Mouse (Mus musculus): ENCODE data around the gene Zfp825. TPM values are rescaled to one million over a fixed set of nuclear protein-coding genes. Genes with fewer than 3 reads are reported as not detected.
"Not testable (repeated sequence)": the region's sequence is repeated elsewhere in the genome, so short reads cannot be mapped to it uniquely, and the experiment has no call there.

Gene Zfp825
- polyA plus RNA-seq, 1 experiment from 2014 or later, result 18.3 TPM

GRCm38 (mm10) chr13:74522141-74522480, 28.3 kb upstream of the Zfp825 start:
- H3K36me3 ChIP-seq (ENCODE audit: control insufficient read depth, insufficient read depth, low read length); H3K4me1 ChIP-seq (replicated peaks; ENCODE audit: control insufficient read depth, insufficient read depth, low read length); ATAC-seq (replicated peaks; ENCODE audit: low FRiP score); H3K9me3 ChIP-seq (ENCODE audit: control insufficient read depth, low read length); DNase-seq (ENCODE audit: low spot score); H3K27me3 ChIP-seq (replicated peaks; ENCODE audit: control insufficient read depth, insufficient read depth, low read length): not testable (repeated sequence)
- Histone ChIP-seq H3K4me2 (peak overlapping the region; percentile 63), H3K27ac (ENCODE audit: low read depth, low read length) (0 out of 2 replicates have a peak overlapping the region, but pooled peaks have one; percentile 72), H3K4me3 (ENCODE audit: low read depth, low read length) (peak overlapping the region; percentile 56), H3K9ac (ENCODE audit: low read depth, low read length) (peak overlapping the region; percentile 46)
- WGBS, result 0% methylated on average over 3 of the region's 3 CpGs

GRCm38 (mm10) chr13:74507981-74508380, 14.2 kb upstream of the Zfp825 start:
- not testable (repeated sequence) for H3K27me3 ChIP-seq (replicated peaks; ENCODE audit: control insufficient read depth, insufficient read depth, low read length); DNase-seq (ENCODE audit: low spot score); H3K4me1 ChIP-seq (replicated peaks; ENCODE audit: control insufficient read depth, insufficient read depth, low read length); H3K9me3 ChIP-seq (ENCODE audit: control insufficient read depth, low read length); H3K27ac ChIP-seq (ENCODE audit: low read depth, low read length); H3K36me3 ChIP-seq (ENCODE audit: control insufficient read depth, insufficient read depth, low read length); H3K9ac ChIP-seq (ENCODE audit: low read depth, low read length); ATAC-seq (replicated peaks; ENCODE audit: low FRiP score); H3K4me2 ChIP-seq; H3K4me3 ChIP-seq (ENCODE audit: low read depth, low read length)
- WGBS, result 82% methylated on average over 6 of the region's 6 CpGs

GRCm38 (mm10) chr13:74502851-74503250, 9.1 kb upstream of the Zfp825 start:
- H3K27ac ChIP-seq (ENCODE audit: low read depth, low read length); H3K9me3 ChIP-seq (ENCODE audit: control insufficient read depth, low read length); DNase-seq (ENCODE audit: low spot score); ATAC-seq (replicated peaks; ENCODE audit: low FRiP score); H3K9ac ChIP-seq (ENCODE audit: low read depth, low read length); H3K4me2 ChIP-seq; H3K36me3 ChIP-seq (ENCODE audit: control insufficient read depth, insufficient read depth, low read length); H3K27me3 ChIP-seq (replicated peaks; ENCODE audit: control insufficient read depth, insufficient read depth, low read length); H3K4me1 ChIP-seq (replicated peaks; ENCODE audit: control insufficient read depth, insufficient read depth, low read length); H3K4me3 ChIP-seq (ENCODE audit: low read depth, low read length): not testable (repeated sequence)
- WGBS, result 76% methylated on average over 1 of the region's 1 CpGs

- H3K4me1 ChIP-seq (replicated peaks; ENCODE audit: control insufficient read depth, insufficient read depth, low read length); H3K4me3 ChIP-seq (ENCODE audit: low read depth, low read length); DNase-seq (ENCODE audit: low spot score); H3K4me2 ChIP-seq; H3K27ac ChIP-seq (ENCODE audit: low read depth, low read length); ATAC-seq (replicated peaks; ENCODE audit: low FRiP score); H3K9ac ChIP-seq (ENCODE audit: low read depth, low read length); H3K36me3 ChIP-seq (ENCODE audit: control insufficient read depth, insufficient read depth, low read length); H3K27me3 ChIP-seq (replicated peaks; ENCODE audit: control insufficient read depth, insufficient read depth, low read length); H3K9me3 ChIP-seq (ENCODE audit: control insufficient read depth, low read length): not testable (repeated sequence)
- 18% methylated on average over 1 of the region's 1 CpGs for WGBS
Observed at GRCm38 (mm10) chr13:74499696-74500095, 5.9 kb upstream of the Zfp825 start.

GRCm38 (mm10) chr13:74484326-74484725, 9.5 kb downstream of the Zfp825 start:
- not testable (repeated sequence) for H3K9ac ChIP-seq (ENCODE audit: low read depth, low read length); H3K4me1 ChIP-seq (replicated peaks; ENCODE audit: control insufficient read depth, insufficient read depth, low read length); H3K36me3 ChIP-seq (ENCODE audit: control insufficient read depth, insufficient read depth, low read length); H3K9me3 ChIP-seq (ENCODE audit: control insufficient read depth, low read length); H3K4me3 ChIP-seq (ENCODE audit: low read depth, low read length); ATAC-seq (replicated peaks; ENCODE audit: low FRiP score); H3K27ac ChIP-seq (ENCODE audit: low read depth, low read length); H3K4me2 ChIP-seq; DNase-seq (ENCODE audit: low spot score); H3K27me3 ChIP-seq (replicated peaks; ENCODE audit: control insufficient read depth, insufficient read depth, low read length)
- WGBS, result 85% methylated on average over 3 of the region's 3 CpGs

- not testable (repeated sequence) for H3K36me3 ChIP-seq (ENCODE audit: control insufficient read depth, insufficient read depth, low read length); H3K27me3 ChIP-seq (replicated peaks; ENCODE audit: control insufficient read depth, insufficient read depth, low read length); H3K4me1 ChIP-seq (replicated peaks; ENCODE audit: control insufficient read depth, insufficient read depth, low read length); H3K9me3 ChIP-seq (ENCODE audit: control insufficient read depth, low read length); H3K27ac ChIP-seq (ENCODE audit: low read depth, low read length); ATAC-seq (replicated peaks; ENCODE audit: low FRiP score); H3K4me2 ChIP-seq; H3K4me3 ChIP-seq (ENCODE audit: low read depth, low read length); H3K9ac ChIP-seq (ENCODE audit: low read depth, low read length); DNase-seq (ENCODE audit: low spot score)
- 82% methylated on average over 2 of the region's 2 CpGs for WGBS
Observed at GRCm38 (mm10) chr13:74471468-74471867, 22.3 kb downstream of the Zfp825 start.

GRCm38 (mm10) chr13:74462699-74463385, 30.9 kb downstream of the Zfp825 start:
- Histone ChIP-seq H3K27ac (ENCODE audit: low read depth, low read length) (peak overlapping the region; percentile 94), H3K27me3 (replicated peaks; ENCODE audit: control insufficient read depth, insufficient read depth, low read length) (no peaks in the 10 kb centered on the region), H3K4me1 (replicated peaks; ENCODE audit: control insufficient read depth, insufficient read depth, low read length) (no peaks in the 10 kb centered on the region), H3K36me3 (ENCODE audit: control insufficient read depth, insufficient read depth, low read length) (no peaks in the 10 kb centered on the region), H3K9me3 (ENCODE audit: control insufficient read depth, low read length) (no peaks in the 10 kb centered on the region), H3K4me2 (peak overlapping the region; percentile 81), H3K4me3 (ENCODE audit: low read depth, low read length) (peak overlapping the region; percentile 63), H3K9ac (ENCODE audit: low read depth, low read length) (peak overlapping the region; percentile 78)
- under 1% methylated on average over 23 of the region's 23 CpGs for whole genome bisulfite sequencing
- DNase-seq (ENCODE audit: low spot score), result peak; percentile 77
- ATAC-seq (replicated peaks; ENCODE audit: low FRiP score), result peak; percentile 99

- WGBS, result under 1% methylated on average over 7 of the region's 7 CpGs
- not testable (repeated sequence) for H3K27me3 ChIP-seq (replicated peaks; ENCODE audit: control insufficient read depth, insufficient read depth, low read length); DNase-seq (ENCODE audit: low spot score); ATAC-seq (replicated peaks; ENCODE audit: low FRiP score); H3K36me3 ChIP-seq (ENCODE audit: control insufficient read depth, insufficient read depth, low read length); H3K4me1 ChIP-seq (replicated peaks; ENCODE audit: control insufficient read depth, insufficient read depth, low read length); H3K9me3 ChIP-seq (ENCODE audit: control insufficient read depth, low read length)
- H3K4me3 ChIP-seq (ENCODE audit: low read depth, low read length), result peak overlapping the region; percentile 63
- H3K9ac ChIP-seq (ENCODE audit: low read depth, low read length), result peak overlapping the region; percentile 64
- peak overlapping the region; percentile 81 for H3K4me2 ChIP-seq
- H3K27ac ChIP-seq (ENCODE audit: low read depth, low read length), result peak overlapping the region; percentile 94
Observed at GRCm38 (mm10) chr13:74462318-74462698, 31.5 kb downstream of the Zfp825 start.

GRCm38 (mm10) chr13:74439895-74440294, 53.9 kb downstream of the Zfp825 start:
- no peak overlapping the region for H3K9ac ChIP-seq (ENCODE audit: low read depth, low read length)
- 29% methylated on average over 19 of the region's 19 CpGs for WGBS
- H3K4me1 ChIP-seq (replicated peaks; ENCODE audit: control insufficient read depth, insufficient read depth, low read length), result no peaks in the 10 kb centered on the region
- H3K36me3 ChIP-seq (ENCODE audit: control insufficient read depth, insufficient read depth, low read length), result no peaks in the 10 kb centered on the region
- no peak overlapping the region for H3K27ac ChIP-seq (ENCODE audit: low read depth, low read length)
- ATAC-seq (replicated peaks; ENCODE audit: low FRiP score) (no peak), DNase-seq (ENCODE audit: low spot score) (no peak)
- H3K9me3 ChIP-seq (ENCODE audit: control insufficient read depth, low read length), result peaks cover 14% of the 10 kb centered on the region; the same call in 1 of the 2 replicates
- no peaks in the 10 kb centered on the region for H3K27me3 ChIP-seq (replicated peaks; ENCODE audit: control insufficient read depth, insufficient read depth, low read length)
- H3K4me2 ChIP-seq, result no peak overlapping the region
- H3K4me3 ChIP-seq (ENCODE audit: low read depth, low read length), result no peak overlapping the region

Data from liver, embryonic 11.5 days (tissue).